Mouse (Mus musculus): ENCODE data around the gene Sar1b.

Sar1b gene

DNA sequence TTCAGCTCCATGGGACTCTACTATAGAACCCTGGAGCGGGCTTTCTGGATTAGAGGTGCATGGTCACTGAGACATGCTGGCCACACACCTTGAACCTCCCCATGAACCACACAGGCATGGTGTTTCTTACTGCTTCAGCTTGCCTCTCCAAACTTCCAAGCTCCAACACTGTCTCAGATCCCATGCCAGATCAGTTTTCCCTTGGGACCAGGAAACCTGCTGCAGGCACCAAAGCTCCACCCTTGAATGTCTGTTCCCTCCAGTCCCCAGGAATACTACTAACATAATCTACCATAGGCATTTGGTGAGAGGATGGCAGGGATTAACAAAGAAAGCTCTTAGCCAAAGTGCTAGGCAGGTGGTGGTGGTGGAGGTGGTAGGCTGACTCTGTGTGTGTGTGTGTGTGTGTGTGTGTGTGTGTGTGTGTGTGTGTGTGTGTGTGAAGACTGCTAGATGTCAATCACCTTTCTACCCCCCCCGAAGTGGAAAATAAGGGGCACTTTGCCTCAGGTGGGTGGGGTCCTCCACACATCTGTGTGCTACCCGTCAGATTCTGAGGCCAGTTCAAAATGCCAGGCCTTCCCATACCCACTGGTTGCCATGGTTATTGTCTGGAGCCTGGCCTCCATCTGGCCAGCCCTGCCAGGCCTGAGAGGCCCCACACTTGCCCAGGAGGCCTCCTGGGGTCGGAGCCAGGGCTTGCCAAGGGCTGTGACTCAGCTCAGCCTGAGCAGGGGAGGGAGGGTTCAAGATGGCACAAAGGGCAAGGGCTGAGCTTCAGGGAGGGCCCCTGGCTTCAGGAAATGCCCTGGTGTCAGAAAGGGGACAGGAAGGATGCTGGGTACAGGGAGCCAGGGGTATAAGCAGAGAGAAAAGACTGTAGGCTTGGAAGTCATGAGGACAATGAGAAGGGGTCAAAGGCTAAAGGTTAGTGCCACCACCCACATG is 68.7 kb downstream of the Sar1b start:
- DNase-seq, result no peak

- no peak for DNase-seq
These were observed 69.5 kb downstream of the Sar1b start for GRCm38 (mm10) chr11:51832992-51833391.

DNA sequence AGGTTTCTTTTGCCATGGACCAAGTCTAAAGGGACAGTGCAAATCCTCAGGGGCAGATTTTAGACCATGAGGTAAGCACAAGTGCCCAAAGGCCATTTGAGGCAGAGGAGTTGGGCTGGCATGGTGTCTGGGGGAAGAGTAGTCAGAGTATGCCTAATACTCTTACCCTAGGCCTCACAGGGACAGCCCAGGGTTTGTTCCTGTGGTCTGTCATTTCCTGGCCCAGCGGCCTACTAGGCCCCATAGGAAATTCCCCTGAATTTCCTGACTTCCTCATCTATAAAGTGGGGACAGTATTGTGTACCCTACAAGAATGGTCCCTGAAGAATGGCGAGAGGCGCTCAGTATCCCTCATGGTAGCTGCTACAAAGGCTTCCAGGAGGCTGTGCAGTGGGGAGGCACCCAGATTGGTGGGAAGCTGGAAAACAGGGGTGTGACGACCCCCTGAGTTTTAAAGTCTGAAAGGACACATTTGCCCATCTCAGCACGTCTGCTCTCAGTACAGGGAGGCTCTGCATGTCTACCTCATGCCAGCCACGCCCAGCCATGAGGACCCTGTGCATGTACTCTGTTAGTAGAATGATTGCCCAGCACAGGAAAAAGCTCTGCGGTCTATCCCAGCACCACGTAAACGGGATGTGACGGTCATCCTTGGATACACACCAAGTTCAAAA is 70.0 kb downstream of the Sar1b start:
- no peak for DNase-seq

GRCm38 (mm10) chr11:51834067-51834411 is 70.6 kb downstream of the Sar1b start:
- DNase-seq, result no peak

DNA sequence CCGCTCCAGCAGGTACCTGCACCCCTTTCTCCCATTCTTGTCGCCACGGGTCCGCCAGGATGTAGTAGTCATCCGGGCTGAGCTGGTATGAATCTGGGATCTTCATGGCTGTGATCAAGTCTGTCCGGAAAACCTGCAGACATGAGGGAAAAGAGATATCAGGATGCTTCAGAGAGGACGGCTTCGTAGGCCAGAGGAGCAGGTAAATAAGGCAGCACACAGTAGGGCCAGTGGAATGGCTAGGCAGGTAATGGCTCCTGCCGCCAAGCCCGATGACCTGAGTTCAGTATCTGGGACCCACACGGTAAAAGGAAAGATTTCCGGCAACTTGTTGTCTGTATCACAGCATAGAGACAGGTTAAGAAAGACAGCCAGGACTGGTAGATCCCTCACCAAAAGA is 72.1 kb downstream of the Sar1b start:
- DNase-seq, result no peak

GRCm38 (mm10) chr11:51836506-51836905 is 73.0 kb downstream of the Sar1b start:
- no peak for DNase-seq

- DNase-seq, result no peak
These were observed 74.0 kb downstream of the Sar1b start for GRCm38 (mm10) chr11:51837164-51838153.

GRCm38 (mm10) chr11:51839106-51839505 is 75.6 kb downstream of the Sar1b start:
- DNase-seq, result no peak

DNA sequence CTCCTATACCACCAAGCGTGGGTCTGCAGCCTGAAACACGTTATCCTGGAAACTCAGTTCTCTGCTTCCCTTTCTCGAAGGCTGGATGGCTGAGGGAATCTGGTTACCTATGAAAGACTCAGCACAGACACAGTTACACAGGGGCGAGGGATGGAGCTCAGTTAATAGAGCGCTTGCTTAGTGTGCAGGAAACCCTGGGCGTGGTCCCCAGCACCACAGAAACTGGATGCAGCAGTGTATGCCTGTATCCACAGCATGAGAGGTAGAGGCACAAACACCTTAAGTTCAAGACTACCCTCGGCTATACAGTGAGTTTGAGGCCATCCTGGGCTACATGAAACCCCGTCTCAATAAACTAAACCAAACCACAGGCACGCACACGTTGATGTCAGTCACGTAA is 76.5 kb downstream of the Sar1b start:
- no peak for DNase-seq

- DNase-seq, result no peak
These were observed 77.2 kb downstream of the Sar1b start for GRCm38 (mm10) chr11:51840657-51841056.

DNA sequence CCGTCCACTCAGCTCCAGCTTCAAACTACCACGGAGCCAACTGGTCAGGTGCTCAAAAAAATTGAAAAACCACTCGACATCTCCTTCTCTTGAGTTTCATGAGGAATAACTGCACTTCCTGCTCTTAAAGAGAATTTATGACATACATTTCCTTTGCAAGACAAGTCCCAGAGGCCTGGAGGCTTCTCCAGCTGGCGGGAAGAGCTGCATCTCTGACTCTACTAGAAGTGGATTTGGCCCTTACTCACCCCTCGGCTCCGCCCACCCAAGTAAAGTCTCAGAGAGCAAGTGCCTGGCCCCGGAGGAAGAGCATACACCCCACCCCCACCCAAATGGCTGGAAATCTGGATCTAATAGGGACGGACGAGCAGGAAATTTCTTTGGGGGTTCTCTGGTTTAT is 77.7 kb downstream of the Sar1b start:
- DNase-seq, result no peak
